Mouse (Mus musculus) activated CD4-positive, CD25-positive, alpha-beta regulatory T cell, adult 4 months (primary cell): ENCODE data around the gene Dexi. TPM values are rescaled to one million over a fixed set of nuclear protein-coding genes. Genes with fewer than 3 reads are reported as not detected.

ENCODE experiments used
- polyA plus RNA-seq, 2 experiments: library from polyadenylated mRNA; unstranded; fragments of 100-300 nt; shearing (Covaris generic); gene quantifications; one replicate each; pipeline ENCODE4 v1.2.1; 2017

Dexi gene
- polyA plus RNA-seq, 2 experiments from 2014 or later = 3.0 to 3.1 TPM

Other genes starting within 250 kb of the Dexi start
- under 1 TPM in 1 of 2 experiments, not detected in 1; 0.08 TPM for gene Emp2, start 229.1 kb downstream of the Dexi start, polyA plus RNA-seq
- gene Tekt5, start 147.6 kb downstream of the Dexi start, polyA plus RNA-seq = not detected
- 10 to 100 TPM; 68.5 to 77.0 TPM for gene Nubp1, start 131.1 kb downstream of the Dexi start, polyA plus RNA-seq
- gene Tvp23a, start 95.7 kb downstream of the Dexi start, polyA plus RNA-seq = 1 to 10 TPM; 1.4 to 1.6 TPM
- 1 to 10 TPM; 1.3 to 4.3 TPM for gene Ciita, start 63.0 kb downstream of the Dexi start, polyA plus RNA-seq
- 1 to 10 TPM; 7.0 to 7.8 TPM for gene Clec16a, start 2.3 kb upstream of the Dexi start, polyA plus RNA-seq
- gene Socs1, start 242.5 kb upstream of the Dexi start, polyA plus RNA-seq = 1 to 10 TPM; 4.0 to 4.6 TPM
- gene Tnp2, start 245.6 kb upstream of the Dexi start, polyA plus RNA-seq = 1 to 10 TPM; 5.7 to 6.3 TPM
- gene Prm3, start 247.9 kb upstream of the Dexi start, polyA plus RNA-seq = not detected